Mouse (Mus musculus): ENCODE measurements at regions not wholly inside any gene's neighbourhood (a gene's known extent, or its start where the extent isn't known, plus 50 kb on each side); places are given as distances from the start of the nearest gene placed in this dataset.

DNA sequence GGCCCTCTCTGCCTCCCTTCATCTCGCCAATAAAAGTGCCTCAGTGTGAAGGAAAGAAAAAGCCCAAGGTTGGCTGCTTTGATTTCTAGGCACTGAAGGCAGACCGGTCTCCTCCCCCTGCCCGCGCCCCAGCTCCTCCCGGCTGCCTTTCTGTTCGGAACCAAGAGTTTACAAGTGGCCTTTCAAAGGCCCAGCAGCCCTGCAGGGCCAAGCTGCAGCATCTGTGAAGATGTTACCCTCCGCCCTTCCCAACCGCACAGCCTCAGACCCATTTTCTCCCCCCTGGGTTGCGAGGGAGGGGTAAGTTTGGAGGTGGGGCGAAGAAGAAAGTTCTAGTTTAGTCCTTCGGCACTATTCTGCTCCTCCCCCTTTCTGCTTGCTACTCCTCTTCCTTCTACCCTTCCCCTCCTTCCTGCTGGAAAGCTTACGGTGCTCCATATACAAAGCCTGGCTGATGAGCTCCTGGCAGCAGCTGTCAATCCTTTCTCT, 227.1 kb upstream of the Tprg start:
- no peak for DNase-seq (ENCODE audit: extremely low read depth, low read depth, low spot score)
- TF ChIP-seq CTCF (IDR thresholded peaks at IDR 0.05; ENCODE audit: low read depth, low read length) (no peak), POLR2A (IDR thresholded peaks at IDR 0.05; ENCODE audit: extremely low read depth, insufficient read depth, low read length) (no peak)
- H3K27me3 ChIP-seq (ENCODE audit: control insufficient read depth, insufficient read depth, low read length) = no peaks in the 10 kb centered on the region
- peak overlapping the region; percentile 86 for H3K27ac ChIP-seq (replicated peaks; ENCODE audit: insufficient read depth, low read depth, low read length)
- no peaks in the 10 kb centered on the region for H3K36me3 ChIP-seq (ENCODE audit: control insufficient read depth, insufficient read depth, low read length)
- H3K9ac ChIP-seq (ENCODE audit: low read depth, low read length) = peak overlapping the region; percentile 29
- no peaks in the 10 kb centered on the region for H3K79me2 ChIP-seq (ENCODE audit: control insufficient read depth, insufficient read depth, low read length)
- peaks cover 15% of the 10 kb centered on the region for H3K4me1 ChIP-seq (ENCODE audit: control insufficient read depth, insufficient read depth, low read length)
- peak overlapping the region; percentile 32 for H3K4me3 ChIP-seq (ENCODE audit: insufficient read depth, low read depth, low read length)
- 4% methylated on average over 12 of the region's 12 CpGs for WGBS

DNA sequence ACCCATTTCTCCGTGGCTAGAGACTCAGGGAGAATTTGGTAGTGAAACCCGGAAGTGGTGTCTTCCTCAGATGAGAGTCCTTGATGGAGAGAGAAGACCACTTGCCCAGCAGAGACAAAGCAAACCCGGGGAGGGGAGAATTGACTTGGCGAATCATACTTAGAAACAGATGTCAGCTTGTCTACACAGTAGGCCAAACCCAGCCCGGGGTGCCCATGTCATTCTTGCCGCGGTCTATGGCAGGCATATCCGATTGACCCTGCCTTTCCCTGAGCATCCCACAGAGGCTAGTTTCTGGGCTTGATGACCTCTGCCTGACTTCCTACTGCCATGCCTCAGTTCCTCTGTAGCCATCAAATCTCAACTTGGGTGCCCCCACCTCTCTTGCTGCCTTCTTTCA, 226.4 kb upstream of the Tprg start:
- 87% methylated on average over 8 of the region's 8 CpGs for WGBS
- TF ChIP-seq POLR2A (IDR thresholded peaks at IDR 0.05; ENCODE audit: extremely low read depth, insufficient read depth, low read length) = no peak
- H3K4me1 ChIP-seq (ENCODE audit: control insufficient read depth, insufficient read depth, low read length) = peaks cover 15% of the 10 kb centered on the region
- no peaks in the 10 kb centered on the region for H3K27me3 ChIP-seq (ENCODE audit: control insufficient read depth, insufficient read depth, low read length)
- H3K36me3 ChIP-seq (ENCODE audit: control insufficient read depth, insufficient read depth, low read length) = no peaks in the 10 kb centered on the region
- DNase-seq (ENCODE audit: extremely low read depth, low read depth, low spot score) = no peak
- H3K9ac ChIP-seq (ENCODE audit: low read depth, low read length) = no peak overlapping the region
- H3K4me3 ChIP-seq (ENCODE audit: insufficient read depth, low read depth, low read length) = no peak overlapping the region
- H3K79me2 ChIP-seq (ENCODE audit: control insufficient read depth, insufficient read depth, low read length) = no peaks in the 10 kb centered on the region
- H3K27ac ChIP-seq (replicated peaks; ENCODE audit: insufficient read depth, low read depth, low read length) = peak overlapping the region; percentile 86

DNA sequence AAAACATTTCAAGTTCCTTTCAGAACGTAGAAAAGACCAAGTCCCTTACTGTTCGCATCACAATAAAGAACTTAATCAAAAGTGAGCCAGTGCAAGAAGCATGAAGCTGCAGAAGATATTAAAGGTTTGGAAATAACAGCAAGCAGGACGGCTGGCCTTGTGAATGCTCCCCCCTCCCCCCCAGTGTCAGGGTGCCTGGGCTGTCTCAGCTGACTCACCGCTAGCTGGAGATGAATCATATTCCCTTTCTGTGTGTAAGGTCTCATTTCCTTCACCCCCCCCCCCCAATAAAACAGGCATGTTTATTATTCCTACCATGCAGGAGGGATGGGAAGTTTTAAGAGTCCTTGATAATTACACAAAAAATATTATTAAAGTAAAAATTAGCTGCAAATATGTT, 225.0 kb upstream of the Tprg start:
- Histone ChIP-seq H3K27ac (replicated peaks; ENCODE audit: insufficient read depth, low read depth, low read length) (no peak overlapping the region), H3K9ac (ENCODE audit: low read depth, low read length) (no peak overlapping the region), H3K27me3 (ENCODE audit: control insufficient read depth, insufficient read depth, low read length) (no peaks in the 10 kb centered on the region), H3K79me2 (ENCODE audit: control insufficient read depth, insufficient read depth, low read length) (no peaks in the 10 kb centered on the region), H3K4me3 (ENCODE audit: insufficient read depth, low read depth, low read length) (no peak overlapping the region), H3K36me3 (ENCODE audit: control insufficient read depth, insufficient read depth, low read length) (no peaks in the 10 kb centered on the region), H3K4me1 (ENCODE audit: control insufficient read depth, insufficient read depth, low read length) (peaks cover 19% of the 10 kb centered on the region)
- 86% methylated on average over 4 of the region's 4 CpGs for WGBS
- no peak for DNase-seq (ENCODE audit: extremely low read depth, low read depth, low spot score)
- no peak for TF ChIP-seq CTCF (IDR thresholded peaks at IDR 0.05; ENCODE audit: low read depth, low read length)
- no peak for TF ChIP-seq POLR2A (IDR thresholded peaks at IDR 0.05; ENCODE audit: extremely low read depth, insufficient read depth, low read length)

DNA sequence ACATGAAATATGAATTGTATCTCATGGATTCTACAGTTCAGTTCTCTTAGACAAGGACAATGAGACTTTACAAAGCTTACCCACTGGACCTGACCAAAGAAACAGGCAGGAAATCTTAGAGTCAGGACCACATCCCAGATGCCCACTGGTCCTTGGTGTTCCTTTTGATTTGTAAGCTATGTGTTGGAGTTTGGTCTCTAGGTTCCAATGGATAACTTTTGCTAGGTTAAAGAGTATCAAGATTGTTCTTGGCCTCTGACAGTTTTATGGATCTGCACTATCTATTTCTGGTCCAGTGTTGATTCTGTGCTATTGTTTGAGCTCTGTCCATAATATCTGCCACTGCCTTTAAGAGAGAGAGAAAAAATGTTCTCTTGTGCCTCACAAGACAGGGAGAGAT, 222.6 kb upstream of the Tprg start:
- Histone ChIP-seq H3K9ac (ENCODE audit: low read depth, low read length) (no peak overlapping the region), H3K36me3 (ENCODE audit: control insufficient read depth, insufficient read depth, low read length) (no peaks in the 10 kb centered on the region), H3K4me1 (ENCODE audit: control insufficient read depth, insufficient read depth, low read length) (peaks cover 17% of the 10 kb centered on the region), H3K79me2 (ENCODE audit: control insufficient read depth, insufficient read depth, low read length) (no peaks in the 10 kb centered on the region), H3K4me3 (ENCODE audit: insufficient read depth, low read depth, low read length) (no peak overlapping the region), H3K27ac (replicated peaks; ENCODE audit: insufficient read depth, low read depth, low read length) (no peak overlapping the region), H3K27me3 (ENCODE audit: control insufficient read depth, insufficient read depth, low read length) (no peaks in the 10 kb centered on the region)
- no peak for TF ChIP-seq CTCF (IDR thresholded peaks at IDR 0.05; ENCODE audit: low read depth, low read length)
- no peak for TF ChIP-seq POLR2A (IDR thresholded peaks at IDR 0.05; ENCODE audit: extremely low read depth, insufficient read depth, low read length)
- peak; percentile 45 for DNase-seq (ENCODE audit: extremely low read depth, low read depth, low spot score)

DNA sequence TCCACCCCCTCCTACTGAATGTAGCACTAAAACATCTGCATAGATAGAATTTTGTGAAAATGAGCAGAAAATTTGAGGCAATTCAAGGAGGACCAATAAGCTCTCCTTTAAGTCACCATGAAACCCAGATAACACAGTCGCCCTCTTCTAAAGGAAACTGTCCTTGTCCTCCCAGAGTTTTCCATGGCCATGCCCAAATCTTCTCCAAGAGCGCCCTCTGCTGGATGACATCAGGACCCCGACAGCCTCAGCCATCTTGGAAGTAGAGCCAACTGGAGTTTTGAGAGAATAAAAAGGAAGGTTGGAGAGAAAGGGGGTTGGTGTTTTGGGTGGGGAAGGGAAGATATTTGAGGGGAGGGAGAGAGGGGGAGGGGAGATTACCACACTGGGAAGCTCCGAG, 222.1 kb upstream of the Tprg start:
- no peak overlapping the region for H3K9ac ChIP-seq (ENCODE audit: low read depth, low read length)
- no peak overlapping the region for H3K4me3 ChIP-seq (ENCODE audit: insufficient read depth, low read depth, low read length)
- peak; percentile 73 for DNase-seq (ENCODE audit: extremely low read depth, low read depth, low spot score)
- no peak for TF ChIP-seq POLR2A (IDR thresholded peaks at IDR 0.05; ENCODE audit: extremely low read depth, insufficient read depth, low read length)
- TF ChIP-seq CTCF (IDR thresholded peaks at IDR 0.05; ENCODE audit: low read depth, low read length) = peak; percentile 86
- H3K4me1 ChIP-seq (ENCODE audit: control insufficient read depth, insufficient read depth, low read length) = peaks cover 17% of the 10 kb centered on the region
- H3K27me3 ChIP-seq (ENCODE audit: control insufficient read depth, insufficient read depth, low read length) = no peaks in the 10 kb centered on the region
- WGBS = 18% methylated on average over 4 of the region's 4 CpGs
- no peaks in the 10 kb centered on the region for H3K36me3 ChIP-seq (ENCODE audit: control insufficient read depth, insufficient read depth, low read length)
- no peak overlapping the region for H3K27ac ChIP-seq (replicated peaks; ENCODE audit: insufficient read depth, low read depth, low read length)
- no peaks in the 10 kb centered on the region for H3K79me2 ChIP-seq (ENCODE audit: control insufficient read depth, insufficient read depth, low read length)

DNA sequence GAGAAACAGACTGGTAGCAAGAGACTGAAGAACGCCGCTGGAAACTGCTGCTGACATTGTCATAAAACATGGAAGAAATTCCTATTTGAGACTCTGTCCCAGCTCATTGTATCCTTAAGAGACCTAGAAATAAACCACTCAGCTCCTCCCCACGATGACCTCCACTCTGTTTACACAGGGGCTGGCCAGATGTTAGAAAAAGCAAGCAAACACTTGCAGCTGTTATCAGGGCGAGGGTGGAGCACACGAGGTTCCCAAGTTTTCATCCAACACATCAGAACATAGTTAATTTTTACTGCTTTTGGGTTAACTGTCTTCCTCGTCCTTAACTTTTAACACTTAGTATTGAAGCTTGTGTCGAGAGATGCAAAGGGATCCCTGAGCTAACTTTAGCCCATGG, 219.8 kb upstream of the Tprg start:
- no peak overlapping the region for H3K4me3 ChIP-seq (ENCODE audit: insufficient read depth, low read depth, low read length)
- H3K36me3 ChIP-seq (ENCODE audit: control insufficient read depth, insufficient read depth, low read length) = no peaks in the 10 kb centered on the region
- H3K79me2 ChIP-seq (ENCODE audit: control insufficient read depth, insufficient read depth, low read length) = no peaks in the 10 kb centered on the region
- H3K27ac ChIP-seq (replicated peaks; ENCODE audit: insufficient read depth, low read depth, low read length) = peak overlapping the region; percentile 82
- 24% methylated on average over 7 of the region's 7 CpGs for WGBS
- TF ChIP-seq CTCF (IDR thresholded peaks at IDR 0.05; ENCODE audit: low read depth, low read length) (no peak), POLR2A (IDR thresholded peaks at IDR 0.05; ENCODE audit: extremely low read depth, insufficient read depth, low read length) (no peak)
- DNase-seq (ENCODE audit: extremely low read depth, low read depth, low spot score) = peak; percentile 81
- peaks cover 12% of the 10 kb centered on the region for H3K4me1 ChIP-seq (ENCODE audit: control insufficient read depth, insufficient read depth, low read length)
- no peaks in the 10 kb centered on the region for H3K27me3 ChIP-seq (ENCODE audit: control insufficient read depth, insufficient read depth, low read length)
- H3K9ac ChIP-seq (ENCODE audit: low read depth, low read length) = no peak overlapping the region; the same call in 1 of the 2 replicates
